Mouse (Mus musculus) embryonic fibroblast, embryonic 13.5 days (primary cell): ENCODE data around the gene Pgpep1.

Experiments used
- CTCF ChIP-seq: IDR thresholded peaks from 2 replicates; pipeline ENCODE4 v1.5.1; 2011; ENCODE audit warnings: mild to moderate bottlenecking, control low read depth, low read length, moderate library complexity, borderline replicate concordance; ENCODE audit not compliant: insufficient read depth
- POLR2A ChIP-seq: IDR thresholded peaks from 2 replicates; pipeline ENCODE4 v1.6.1; 2011; ENCODE audit warnings: low read depth, mild to moderate bottlenecking, control low read depth, low read length, moderate library complexity

- TF ChIP-seq POLR2A (peak; percentile 76), CTCF (peak; percentile 68; the same call in 1 of the 2 replicates)
Observed at GRCm38 (mm10) chr8:70673079-70673856, 13.1 kb upstream of the Pgpep1 start, which contains the start of gene Lsm4.
